Mouse (Mus musculus) embryonic facial prominence, embryonic 13.5 days (tissue): ENCODE results near the gene Pbx1. TPM values are rescaled to one million over a fixed set of nuclear protein-coding genes. Genes with fewer than 3 reads are reported as not detected.

Experiments
- ATAC-seq: fragments of 200-750 bp; cut with Nextera tagmentation; 2 replicates; pipeline ENCODE4 v1.8.0; 2017; ENCODE audit warnings: low read depth; ENCODE audit not compliant: insufficient number of reproducible peaks, insufficient read depth, low FRiP score, low TSS enrichment
- H3K27ac ChIP-seq: fragments of 300-500 bp; sonication (generic); 2 replicates; pipeline ENCODE4 v1.5.1; 2015; ENCODE audit warnings: moderate library complexity, mild to moderate bottlenecking, inconsistent platforms
- H3K27me3 ChIP-seq: fragments of 300-500 bp; sonication (generic); 2 replicates; pipeline ENCODE4 v1.6.1; 2015; ENCODE audit warnings: mild to moderate bottlenecking, inconsistent platforms
- H3K36me3 ChIP-seq: fragments of 300-500 bp; sonication (generic); 2 replicates; pipeline ENCODE4 v1.6.1; 2015; ENCODE audit warnings: mild to moderate bottlenecking, inconsistent platforms
- H3K4me1 ChIP-seq: fragments of 300-500 bp; sonication (generic); 2 replicates; pipeline ENCODE4 v1.6.1; 2015; ENCODE audit warnings: inconsistent platforms
- H3K4me2 ChIP-seq: fragments of 300-500 bp; sonication (generic); 2 replicates; pipeline ENCODE4 v1.6.1; 2015; ENCODE audit warnings: moderate library complexity, mild to moderate bottlenecking, inconsistent platforms
- H3K4me3 ChIP-seq: fragments of 300-500 bp; sonication (generic); 2 replicates; pipeline ENCODE4 v1.5.1; 2015; ENCODE audit warnings: mild to moderate bottlenecking, inconsistent platforms
- H3K9ac ChIP-seq: fragments of 300-500 bp; sonication (generic); 2 replicates; pipeline ENCODE4 v1.6.1; 2015; ENCODE audit warnings: mild to moderate bottlenecking, inconsistent platforms
- H3K9me3 ChIP-seq: fragments of 300-500 bp; sonication (generic); 2 replicates; pipeline ENCODE4 v1.6.1; 2016; ENCODE audit warnings: inconsistent platforms
- WGBS: fragments of 180-500 bp; shearing (Covaris S2); methylation state at CpG from one replicate; pipeline ENCODE4 v1.1.7; 2015; ENCODE audit warnings: mixed read lengths; 5-methylcytosine and 5-hydroxymethylcytosine counted together
- polyA plus RNA-seq: library from polyadenylated mRNA; unstranded; fragments of >200 nt; fragmentation: Nextera tagmentation; extraction: Ambion mirVana; gene quantifications from 2 replicates; pipeline ENCODE4 v1.2.1, GENCODE M21; 2015

The Pbx1 gene
- polyA plus RNA-seq, 1 experiment from 2014 or later: 47.7 TPM

GRCm38 (mm10) chr1:168230858-168231257 is 201.2 kb downstream of the Pbx1 start:
- Histone ChIP-seq H3K4me3 (no peak overlapping the region), H3K4me1 (peaks cover 64% of the 10 kb centered on the region), H3K27ac (peak overlapping the region; percentile 64), H3K9me3 (no peaks in the 10 kb centered on the region), H3K27me3 (no peaks in the 10 kb centered on the region), H3K36me3 (no peaks in the 10 kb centered on the region), H3K9ac (no peak overlapping the region), H3K4me2 (no peak overlapping the region)
- no peak for ATAC-seq
- WGBS: 26% methylated on average over 1 of the region's 1 CpGs

GRCm38 (mm10) chr1:168230134-168230533 is 201.9 kb downstream of the Pbx1 start:
- no peaks in the 10 kb centered on the region for H3K9me3 ChIP-seq
- no peaks in the 10 kb centered on the region for H3K36me3 ChIP-seq
- H3K9ac ChIP-seq: no peak overlapping the region
- no peak overlapping the region for H3K4me3 ChIP-seq
- H3K4me2 ChIP-seq: no peak overlapping the region
- peaks cover 70% of the 10 kb centered on the region for H3K4me1 ChIP-seq
- ATAC-seq: no peak
- H3K27me3 ChIP-seq: no peaks in the 10 kb centered on the region
- peak overlapping the region; percentile 64 for H3K27ac ChIP-seq
- WGBS: 20% methylated on average over 4 of the region's 4 CpGs

DNA sequence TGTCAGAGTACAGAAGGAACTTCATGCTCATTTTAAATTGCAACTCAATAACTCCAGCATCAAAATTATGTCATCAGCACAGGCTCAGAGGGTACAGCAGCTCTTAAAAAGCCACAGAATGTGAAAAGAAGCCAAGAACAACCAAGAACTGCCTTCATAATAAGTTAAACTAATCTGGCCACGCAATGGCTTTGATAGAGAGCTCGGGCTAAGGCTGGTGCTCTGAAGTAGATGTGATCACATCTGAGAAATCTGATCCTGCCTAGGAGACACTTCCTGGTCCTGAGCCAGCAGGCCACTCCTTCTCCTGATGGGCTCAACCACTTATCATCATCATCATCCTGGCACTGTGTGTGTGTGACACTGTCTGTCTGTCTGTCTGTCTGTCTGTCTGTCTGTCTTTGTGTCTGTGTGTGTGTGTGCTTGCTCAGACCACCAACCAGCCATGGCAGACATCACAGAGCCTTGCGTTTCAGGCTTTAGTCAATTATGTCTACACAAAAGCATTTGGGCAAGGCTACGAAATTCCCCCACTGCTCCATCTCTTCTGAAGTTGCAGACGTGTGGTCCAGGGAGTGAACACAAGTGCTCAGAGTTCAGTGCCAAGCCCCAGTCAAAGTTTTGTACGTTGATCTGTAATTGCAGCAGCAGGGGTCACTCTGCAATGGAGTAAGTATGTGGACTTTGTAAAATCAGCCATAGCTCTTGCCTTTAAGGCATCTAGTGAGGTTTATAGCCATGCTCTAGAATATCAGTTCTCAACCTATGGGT is 203.1 kb downstream of the Pbx1 start:
- ATAC-seq: no peak
- Histone ChIP-seq H3K4me3 (no peak overlapping the region), H3K36me3 (no peaks in the 10 kb centered on the region), H3K9ac (no peak overlapping the region), H3K27ac (peak overlapping the region; percentile 64; the same call in 1 of the 2 replicates), H3K27me3 (no peaks in the 10 kb centered on the region), H3K4me2 (no peak overlapping the region), H3K4me1 (peaks cover 75% of the 10 kb centered on the region), H3K9me3 (no peaks in the 10 kb centered on the region)
- 45% methylated on average over 6 of the region's 6 CpGs for WGBS

- no peak overlapping the region for H3K9ac ChIP-seq
- ATAC-seq: peak; percentile 49; the same call in 1 of the 2 replicates
- 34% methylated on average over 6 of the region's 6 CpGs for WGBS
- H3K9me3 ChIP-seq: no peaks in the 10 kb centered on the region
- peaks cover 67% of the 10 kb centered on the region for H3K4me1 ChIP-seq
- no peaks in the 10 kb centered on the region for H3K27me3 ChIP-seq
- no peak overlapping the region for H3K4me2 ChIP-seq
- H3K27ac ChIP-seq: peak overlapping the region; percentile 44; the same call in 1 of the 2 replicates
- H3K36me3 ChIP-seq: no peaks in the 10 kb centered on the region
- H3K4me3 ChIP-seq: no peak overlapping the region
Measured at GRCm38 (mm10) chr1:168226150-168226549, 205.9 kb downstream of the Pbx1 start.

DNA sequence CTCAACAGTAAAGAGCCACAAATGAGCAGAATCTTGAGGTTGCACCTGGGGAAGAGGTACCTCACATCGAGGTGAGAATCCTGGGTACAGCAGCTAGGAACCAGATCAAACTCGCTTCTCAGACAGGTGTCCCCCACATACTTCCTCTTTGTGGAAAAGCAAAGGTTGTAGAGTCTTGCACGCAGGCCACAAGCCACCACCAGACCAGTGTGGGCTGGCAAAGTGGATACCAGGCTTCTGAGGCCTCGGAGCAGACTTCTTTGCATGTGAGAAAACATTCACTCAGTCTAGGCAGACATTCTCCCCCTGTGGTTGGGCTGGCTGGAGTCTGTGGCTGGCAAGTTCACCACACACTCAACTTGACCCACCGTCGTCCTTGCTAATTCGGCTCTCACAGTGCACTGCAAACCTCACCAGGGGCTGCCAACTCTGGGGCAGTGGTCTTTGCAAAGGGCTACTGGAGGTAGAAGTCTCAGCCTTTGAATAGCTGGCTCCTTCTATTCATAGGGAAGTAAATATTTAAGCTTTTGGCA is 206.4 kb downstream of the Pbx1 start:
- 84% methylated on average over 7 of the region's 7 CpGs for WGBS
- no peak overlapping the region for H3K9ac ChIP-seq
- H3K36me3 ChIP-seq: no peaks in the 10 kb centered on the region
- H3K4me1 ChIP-seq: peaks cover 67% of the 10 kb centered on the region
- H3K27ac ChIP-seq: peak overlapping the region; percentile 44; the same call in 1 of the 2 replicates
- no peaks in the 10 kb centered on the region for H3K27me3 ChIP-seq
- ATAC-seq: no peak
- no peak overlapping the region for H3K4me2 ChIP-seq
- H3K9me3 ChIP-seq: no peaks in the 10 kb centered on the region
- H3K4me3 ChIP-seq: no peak overlapping the region

DNA sequence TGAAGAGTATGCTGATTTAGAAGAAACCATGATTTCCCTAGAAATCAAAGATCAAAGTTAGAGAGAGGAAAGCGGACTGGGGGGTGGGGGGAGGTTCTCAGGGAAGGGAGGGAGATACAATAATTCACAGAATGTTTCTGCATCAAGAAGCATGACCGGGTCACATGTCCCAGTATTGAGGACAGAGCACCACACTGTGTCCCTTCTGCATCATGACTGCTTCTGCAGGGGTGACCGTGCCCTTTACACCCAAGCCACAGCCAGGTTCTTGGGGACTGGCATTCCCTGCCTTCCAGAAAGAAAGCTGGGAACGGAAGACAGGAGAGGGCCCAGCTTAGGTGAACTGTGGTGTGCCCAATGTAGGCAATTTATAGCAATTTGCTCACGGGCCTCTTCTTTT is 207.9 kb downstream of the Pbx1 start:
- H3K27me3 ChIP-seq: no peaks in the 10 kb centered on the region
- H3K4me3 ChIP-seq: no peak overlapping the region
- ATAC-seq: no peak
- 82% methylated on average over 5 of the region's 5 CpGs for WGBS
- H3K4me1 ChIP-seq: peaks cover 67% of the 10 kb centered on the region
- H3K9ac ChIP-seq: no peak overlapping the region
- no peak overlapping the region for H3K27ac ChIP-seq
- H3K36me3 ChIP-seq: no peaks in the 10 kb centered on the region
- H3K9me3 ChIP-seq: no peaks in the 10 kb centered on the region
- no peak overlapping the region for H3K4me2 ChIP-seq

DNA sequence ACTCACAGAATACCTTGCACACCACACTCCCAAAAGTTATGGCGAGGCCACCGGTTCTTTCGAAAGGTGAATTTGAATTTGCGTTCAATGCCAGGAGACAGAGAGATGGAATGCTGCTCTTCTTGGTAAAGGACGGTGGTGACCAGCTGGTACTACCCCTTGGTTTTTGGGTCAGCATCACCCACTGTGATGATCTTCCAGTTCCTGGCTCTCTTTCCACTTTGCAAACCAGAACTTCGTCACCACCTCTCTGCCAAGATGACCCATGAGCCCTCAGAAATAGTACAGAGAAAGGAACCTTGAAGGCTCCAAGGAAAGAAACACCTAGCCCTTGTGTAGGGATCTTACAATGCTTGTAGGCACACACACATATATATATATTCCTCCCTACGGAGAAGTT is 209.3 kb downstream of the Pbx1 start:
- Histone ChIP-seq H3K9me3 (no peaks in the 10 kb centered on the region), H3K4me2 (no peak overlapping the region), H3K27ac (no peak overlapping the region), H3K27me3 (no peaks in the 10 kb centered on the region), H3K4me1 (peaks cover 73% of the 10 kb centered on the region), H3K9ac (no peak overlapping the region), H3K4me3 (no peak overlapping the region), H3K36me3 (no peaks in the 10 kb centered on the region)
- WGBS: 95% methylated on average over 7 of the region's 7 CpGs
- no peak for ATAC-seq

DNA sequence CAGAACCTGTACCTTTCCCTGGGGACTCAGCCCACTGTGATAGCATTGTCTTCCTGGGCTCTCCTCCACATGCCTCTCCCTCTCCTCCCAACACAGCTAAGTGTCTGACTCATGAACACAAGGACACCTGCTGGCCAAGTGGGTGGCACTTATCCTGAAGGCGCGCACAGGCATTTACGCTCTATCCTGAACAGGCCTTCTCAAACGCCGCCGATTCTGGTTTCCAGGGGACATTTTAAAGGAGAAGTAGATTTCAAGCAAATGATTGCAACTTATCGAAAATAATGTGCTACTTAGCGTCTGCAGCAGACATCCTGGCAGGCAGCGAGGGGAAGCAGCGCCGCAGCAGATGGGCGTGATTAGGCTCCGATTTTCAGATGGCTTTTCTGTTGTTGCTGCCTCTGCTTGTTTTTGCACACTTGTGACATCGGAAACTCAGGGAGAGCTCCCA is 211.0 kb downstream of the Pbx1 start:
- Histone ChIP-seq H3K27me3 (no peaks in the 10 kb centered on the region), H3K36me3 (no peaks in the 10 kb centered on the region), H3K4me1 (peaks cover 72% of the 10 kb centered on the region), H3K4me3 (peak overlapping the region; percentile 3; the same call in 1 of the 2 replicates), H3K27ac (peak overlapping the region; percentile 64), H3K9ac (peak overlapping the region; percentile 54), H3K9me3 (no peaks in the 10 kb centered on the region), H3K4me2 (peak overlapping the region; percentile 51)
- 24% methylated on average over 14 of the region's 14 CpGs for WGBS
- no peak for ATAC-seq

- H3K27ac ChIP-seq: peak overlapping the region; percentile 22; the same call in 1 of the 2 replicates
- WGBS: 66% methylated on average over 17 of the region's 17 CpGs
- no peak overlapping the region for H3K4me3 ChIP-seq
- no peak for ATAC-seq
- no peaks in the 10 kb centered on the region for H3K9me3 ChIP-seq
- H3K9ac ChIP-seq: no peak overlapping the region
- H3K4me1 ChIP-seq: peaks cover 76% of the 10 kb centered on the region
- H3K27me3 ChIP-seq: no peaks in the 10 kb centered on the region
- H3K36me3 ChIP-seq: no peaks in the 10 kb centered on the region
- no peak overlapping the region for H3K4me2 ChIP-seq
Measured at GRCm38 (mm10) chr1:168215896-168216747, 215.9 kb downstream of the Pbx1 start.

GRCm38 (mm10) chr1:168215468-168215867 is 216.6 kb downstream of the Pbx1 start:
- H3K9ac ChIP-seq: no peak overlapping the region
- no peaks in the 10 kb centered on the region for H3K9me3 ChIP-seq
- peaks cover 70% of the 10 kb centered on the region for H3K4me1 ChIP-seq
- no peaks in the 10 kb centered on the region for H3K27me3 ChIP-seq
- H3K36me3 ChIP-seq: no peaks in the 10 kb centered on the region
- H3K4me2 ChIP-seq: no peak overlapping the region
- no peak overlapping the region for H3K4me3 ChIP-seq
- ATAC-seq: no peak
- no peak overlapping the region for H3K27ac ChIP-seq
- 52% methylated on average over 6 of the region's 6 CpGs for WGBS

DNA sequence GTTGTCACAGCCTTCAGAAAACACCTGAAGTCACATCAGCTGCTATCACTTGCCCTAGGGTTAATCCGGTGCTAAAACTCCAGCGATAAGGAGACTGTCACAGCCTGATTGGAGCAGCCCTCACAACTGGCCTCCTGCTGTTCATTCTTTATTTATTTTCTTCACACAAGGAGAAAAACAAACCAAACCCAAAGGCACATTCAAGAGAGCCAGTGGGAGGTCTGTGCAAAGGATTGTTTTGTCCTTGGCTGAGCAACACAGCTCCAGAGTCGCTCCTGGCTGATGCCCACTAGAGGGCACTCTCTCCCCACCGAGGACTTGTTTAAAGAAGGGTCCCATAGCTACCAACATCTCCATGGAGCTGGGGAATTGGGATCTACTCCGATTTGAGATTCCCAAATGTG is 218.0 kb downstream of the Pbx1 start:
- ATAC-seq: peak; percentile 38; the same call in 1 of the 2 replicates
- Histone ChIP-seq H3K9ac (no peak overlapping the region), H3K27ac (peak overlapping the region; percentile 2; the same call in 1 of the 2 replicates), H3K27me3 (no peaks in the 10 kb centered on the region), H3K36me3 (peaks cover 6% of the 10 kb centered on the region), H3K4me3 (no peak overlapping the region), H3K9me3 (no peaks in the 10 kb centered on the region), H3K4me1 (peaks cover 55% of the 10 kb centered on the region), H3K4me2 (no peak overlapping the region)
- 8% methylated on average over 5 of the region's 5 CpGs for WGBS
